Mouse (Mus musculus) intestine, postnatal 0 days (tissue): ENCODE measurements around the gene Fam72a. TPM values are rescaled to one million over a fixed set of nuclear protein-coding genes. Genes with fewer than 3 reads are reported as not detected.

Experiments
- ATAC-seq: fragments of 200-750 bp; cut with Nextera tagmentation; 2 replicates; pipeline ENCODE4 v1.8.0; 2017; ENCODE audit warnings: mild to moderate bottlenecking, moderate TSS enrichment, moderate library complexity
- H3K27ac ChIP-seq: fragments of 300-500 bp; sonication (generic); 2 replicates; pipeline ENCODE4 v1.5.1; 2014; ENCODE audit warnings: mild to moderate bottlenecking, low read depth, low read length, moderate library complexity
- H3K27me3 ChIP-seq: fragments of 300-500 bp; sonication (generic); replicated peaks from 2 replicates; pipeline ENCODE4 v1.6.1; 2014; ENCODE audit warnings: low read length, mixed read lengths; ENCODE audit not compliant: control insufficient read depth, insufficient read depth
- H3K36me3 ChIP-seq: fragments of 300-500 bp; sonication (generic); 2 replicates; pipeline ENCODE4 v1.6.1; 2014; ENCODE audit warnings: mild to moderate bottlenecking, moderate library complexity; ENCODE audit not compliant: control insufficient read depth, insufficient read depth
- H3K4me1 ChIP-seq: fragments of 300-500 bp; sonication (generic); replicated peaks from 2 replicates; pipeline ENCODE4 v1.6.1; 2014; ENCODE audit warnings: antibody characterized with exemption, low read length, mixed read lengths; ENCODE audit not compliant: control insufficient read depth, insufficient read depth
- H3K4me2 ChIP-seq: fragments of 300-500 bp; sonication (generic); replicated peaks from 2 replicates; pipeline ENCODE4 v1.6.1; 2014; ENCODE audit warnings: low read depth, mild to moderate bottlenecking, moderate library complexity
- H3K4me3 ChIP-seq: fragments of 300-500 bp; sonication (generic); 2 replicates; pipeline ENCODE4 v1.5.1; 2014; ENCODE audit warnings: low read depth, low read length
- H3K9ac ChIP-seq: fragments of 300-500 bp; sonication (generic); 2 replicates; pipeline ENCODE4 v1.6.1; 2014; ENCODE audit warnings: mild to moderate bottlenecking, low read depth, low read length
- H3K9me3 ChIP-seq: fragments of 300-500 bp; sonication (generic); 2 replicates; pipeline ENCODE4 v1.6.1; 2016; ENCODE audit warnings: mixed run types; ENCODE audit not compliant: control insufficient read depth
- CTCF ChIP-seq: sonication (generic); IDR thresholded peaks from 2 replicates; pipeline ENCODE4 v1.5.1; 2016; ENCODE audit warnings: low read depth, mild to moderate bottlenecking, control low read depth, antibody characterized with exemption, moderate library complexity
- WGBS: fragments of 180-500 bp; shearing (Covaris S2); extraction: QIAGEN DNeasy Blood & Tissue Kit; methylation state at CpG from one replicate; pipeline ENCODE4 v1.1.7; 2014; 5-methylcytosine and 5-hydroxymethylcytosine counted together
- polyA plus RNA-seq: library from polyadenylated mRNA; unstranded; fragments of >200 nt; fragmentation: Nextera tagmentation; extraction: Ambion mirVana; gene quantifications from 2 replicates; pipeline ENCODE4 v1.2.1, GENCODE M21; 2015

Fam72a gene
- polyA plus RNA-seq, 1 experiment from 2014 or later = 1.1 TPM

GRCm38 (mm10) chr1:131540795-131541194 lies 13.1 kb downstream of the Fam72a start:
- Histone ChIP-seq H3K27ac (no peak overlapping the region), H3K9ac (no peak overlapping the region), H3K4me3 (no peak overlapping the region), H3K9me3 (no peaks in the 10 kb centered on the region), H3K36me3 (no peaks in the 10 kb centered on the region), H3K27me3 (no peaks in the 10 kb centered on the region), H3K4me1 (0 out of 2 replicates have a peak, but pooled peaks cover 2% of the 10 kb centered on the region), H3K4me2 (no peak overlapping the region)
- 78% methylated on average over 5 of the region's 5 CpGs for WGBS
- no peak for ATAC-seq
- no peak for TF ChIP-seq CTCF

- no peak overlapping the region for H3K4me2 ChIP-seq
- H3K4me3 ChIP-seq = no peak overlapping the region
- no peak overlapping the region for H3K27ac ChIP-seq
- H3K4me1 ChIP-seq = 0 out of 2 replicates have a peak, but pooled peaks cover 2% of the 10 kb centered on the region
- 37% methylated on average over 3 of the region's 3 CpGs for WGBS
- no peaks in the 10 kb centered on the region for H3K9me3 ChIP-seq
- no peak overlapping the region for H3K9ac ChIP-seq
- H3K36me3 ChIP-seq = no peaks in the 10 kb centered on the region
- H3K27me3 ChIP-seq = no peaks in the 10 kb centered on the region
- no peak for ATAC-seq
- TF ChIP-seq CTCF = no peak
Measured at GRCm38 (mm10) chr1:131541431-131541830, 13.7 kb downstream of the Fam72a start.

- Histone ChIP-seq H3K9ac (no peak overlapping the region), H3K27ac (no peak overlapping the region), H3K4me2 (no peak overlapping the region), H3K27me3 (no peaks in the 10 kb centered on the region), H3K36me3 (no peaks in the 10 kb centered on the region), H3K9me3 (no peaks in the 10 kb centered on the region), H3K4me1 (0 out of 2 replicates have a peak, but pooled peaks cover 2% of the 10 kb centered on the region), H3K4me3 (no peak overlapping the region)
- 59% methylated on average over 5 of the region's 5 CpGs for WGBS
- no peak for ATAC-seq
- TF ChIP-seq CTCF = no peak
Measured at GRCm38 (mm10) chr1:131541903-131542302, 14.2 kb downstream of the Fam72a start.

- H3K4me3 ChIP-seq = no peak overlapping the region
- no peaks in the 10 kb centered on the region for H3K9me3 ChIP-seq
- 85% methylated on average over 7 of the region's 7 CpGs for WGBS
- no peaks in the 10 kb centered on the region for H3K36me3 ChIP-seq
- no peak for ATAC-seq
- H3K4me1 ChIP-seq = 0 out of 2 replicates have a peak, but pooled peaks cover 2% of the 10 kb centered on the region
- H3K9ac ChIP-seq = no peak overlapping the region
- no peaks in the 10 kb centered on the region for H3K27me3 ChIP-seq
- no peak overlapping the region for H3K4me2 ChIP-seq
- TF ChIP-seq CTCF = no peak
- H3K27ac ChIP-seq = no peak overlapping the region
Measured at GRCm38 (mm10) chr1:131543886-131544565, 16.3 kb downstream of the Fam72a start.

- H3K4me2 ChIP-seq = no peak overlapping the region
- H3K9me3 ChIP-seq = no peaks in the 10 kb centered on the region
- 60% methylated on average over 13 of the region's 13 CpGs for WGBS
- H3K4me1 ChIP-seq = no peaks in the 10 kb centered on the region
- no peak overlapping the region for H3K27ac ChIP-seq
- no peaks in the 10 kb centered on the region for H3K36me3 ChIP-seq
- TF ChIP-seq CTCF = no peak
- H3K9ac ChIP-seq = no peak overlapping the region
- H3K27me3 ChIP-seq = no peaks in the 10 kb centered on the region
- H3K4me3 ChIP-seq = no peak overlapping the region
- ATAC-seq = no peak
Measured at GRCm38 (mm10) chr1:131546798-131547690, 19.3 kb downstream of the Fam72a start.

GRCm38 (mm10) chr1:131548494-131549365 lies 21.0 kb downstream of the Fam72a start:
- Histone ChIP-seq H3K36me3 (no peaks in the 10 kb centered on the region), H3K4me3 (no peak overlapping the region), H3K27ac (no peak overlapping the region), H3K9ac (no peak overlapping the region), H3K4me2 (no peak overlapping the region), H3K4me1 (no peaks in the 10 kb centered on the region), H3K27me3 (no peaks in the 10 kb centered on the region), H3K9me3 (no peaks in the 10 kb centered on the region)
- WGBS = 39% methylated on average over 8 of the region's 8 CpGs
- TF ChIP-seq CTCF = peak; percentile 70
- no peak for ATAC-seq
